Mouse (Mus musculus): Measurements from ENCODE around the gene Dnah12. TPM values are rescaled to one million over a fixed set of nuclear protein-coding genes. Genes with fewer than 3 reads are reported as not detected.

The Dnah12 gene
- polyA plus RNA-seq, 2 experiments = 0.14 to 0.15 TPM

DNA sequence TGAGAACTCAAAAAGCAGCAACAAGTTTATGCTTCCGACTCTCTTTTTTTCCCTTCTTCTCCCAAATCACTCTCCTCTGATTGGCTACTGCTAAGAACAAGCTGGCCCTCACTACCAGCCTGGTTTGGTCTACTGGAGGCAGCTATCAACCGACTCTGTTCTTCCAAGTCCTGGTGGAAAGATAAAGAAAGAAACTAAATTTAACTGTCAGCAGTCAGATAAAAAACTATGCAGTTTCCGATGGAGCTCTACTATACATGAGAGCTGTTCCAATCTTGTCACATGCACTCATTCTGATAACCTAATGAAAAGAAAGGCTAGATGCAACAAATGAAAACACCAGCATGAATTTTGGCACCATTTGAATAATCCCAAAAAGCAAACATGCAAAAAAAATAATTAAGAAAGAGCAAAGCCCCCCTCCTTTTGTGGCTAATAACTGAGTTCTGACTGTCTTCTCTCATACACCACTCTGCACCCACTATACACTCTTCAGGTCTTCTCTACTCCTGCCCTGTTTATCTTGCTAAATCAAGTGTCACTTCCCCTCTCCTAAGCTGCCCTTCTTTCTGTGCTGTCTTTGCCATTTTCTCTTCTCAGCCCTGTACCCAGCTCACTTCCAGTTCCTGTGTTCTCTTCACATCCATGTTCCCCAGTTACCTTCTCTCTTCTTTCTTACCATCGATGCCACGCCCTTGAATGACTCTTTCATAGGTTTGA lies 230.8 kb downstream of the Dnah12 start:
- H3K4me1 ChIP-seq (ENCODE audit: control insufficient read depth, insufficient read depth, low read length) = no peaks in the 10 kb centered on the region
- H3K27me3 ChIP-seq (ENCODE audit: control insufficient read depth, insufficient read depth, low read length) = no peaks in the 10 kb centered on the region
- ATAC-seq (ENCODE audit: low FRiP score, low read depth) (no peak), DNase-seq (ENCODE audit: low spot score) (no peak)
- H3K27ac ChIP-seq (replicated peaks; ENCODE audit: low read depth, low read length) = no peak overlapping the region
- H3K4me3 ChIP-seq (replicated peaks; ENCODE audit: low read length) = no peak overlapping the region
- H3K9me3 ChIP-seq (ENCODE audit: control insufficient read depth, low read length) = no peaks in the 10 kb centered on the region
- H3K9ac ChIP-seq (ENCODE audit: low read depth, low read length, severe bottlenecking) = no peak overlapping the region
- 94% methylated on average over 5 of the region's 5 CpGs for WGBS
- H3K36me3 ChIP-seq (ENCODE audit: control insufficient read depth, insufficient read depth, low read length) = peaks cover 73% of the 10 kb centered on the region
- TF ChIP-seq POLR2A (IDR thresholded peaks at IDR 0.05; ENCODE audit: borderline replicate concordance, extremely low read depth, insufficient read depth, insufficient read length) = no peak
- H3K4me2 ChIP-seq (replicated peaks; ENCODE audit: low read depth, low read length, severe bottlenecking) = no peak overlapping the region

- H3K4me2 ChIP-seq (replicated peaks; ENCODE audit: low read depth, low read length, severe bottlenecking) = no peak overlapping the region
- peaks cover 45% of the 10 kb centered on the region for H3K36me3 ChIP-seq (ENCODE audit: control insufficient read depth, insufficient read depth, low read length)
- ATAC-seq (ENCODE audit: low FRiP score, low read depth) = no peak
- H3K27ac ChIP-seq (replicated peaks; ENCODE audit: low read depth, low read length) = no peak overlapping the region
- no peaks in the 10 kb centered on the region for H3K4me1 ChIP-seq (ENCODE audit: control insufficient read depth, insufficient read depth, low read length)
- no peak for TF ChIP-seq POLR2A (IDR thresholded peaks at IDR 0.05; ENCODE audit: borderline replicate concordance, extremely low read depth, insufficient read depth, insufficient read length)
- 95% methylated on average over 3 of the region's 3 CpGs for WGBS
- H3K9ac ChIP-seq (ENCODE audit: low read depth, low read length, severe bottlenecking) = no peak overlapping the region
- no peak for DNase-seq (ENCODE audit: low spot score)
- no peaks in the 10 kb centered on the region for H3K9me3 ChIP-seq (ENCODE audit: control insufficient read depth, low read length)
- H3K4me3 ChIP-seq (replicated peaks; ENCODE audit: low read length) = no peak overlapping the region
- no peaks in the 10 kb centered on the region for H3K27me3 ChIP-seq (ENCODE audit: control insufficient read depth, insufficient read depth, low read length)
Observed at GRCm38 (mm10) chr14:26934891-26935290, 241.8 kb downstream of the Dnah12 start.

- Histone ChIP-seq H3K4me2 (replicated peaks; ENCODE audit: low read depth, low read length, severe bottlenecking) (no peak overlapping the region), H3K27me3 (ENCODE audit: control insufficient read depth, insufficient read depth, low read length) (no peaks in the 10 kb centered on the region), H3K9me3 (ENCODE audit: control insufficient read depth, low read length) (no peaks in the 10 kb centered on the region), H3K9ac (ENCODE audit: low read depth, low read length, severe bottlenecking) (no peak overlapping the region), H3K36me3 (ENCODE audit: control insufficient read depth, insufficient read depth, low read length) (peaks cover 51% of the 10 kb centered on the region), H3K4me3 (replicated peaks; ENCODE audit: low read length) (no peak overlapping the region), H3K4me1 (ENCODE audit: control insufficient read depth, insufficient read depth, low read length) (no peaks in the 10 kb centered on the region), H3K27ac (replicated peaks; ENCODE audit: low read depth, low read length) (no peak overlapping the region)
- TF ChIP-seq POLR2A (IDR thresholded peaks at IDR 0.05; ENCODE audit: borderline replicate concordance, extremely low read depth, insufficient read depth, insufficient read length) = no peak
- ATAC-seq (ENCODE audit: low FRiP score, low read depth) (no peak), DNase-seq (ENCODE audit: low spot score) (no peak)
- 95% methylated on average over 4 of the region's 4 CpGs for WGBS
Observed at GRCm38 (mm10) chr14:26935558-26935957, 242.5 kb downstream of the Dnah12 start.

Small RNA genes within 50 kb of the gene (microRNA-seq; reads per million reads assigned to microRNA genes)
- gene Mir7672 = not detected

Other genes with a start within 250 kb of the Dnah12 start
- 24.8 and 27.0 TPM in 2 replicates for gene Slmap, start 158.3 kb upstream of the Dnah12 start, polyA plus RNA-seq (2012; rRNA removed)
- 25.4 and 26.5 TPM in 2 replicates for gene Slmap, start 158.3 kb upstream of the Dnah12 start, polyA plus RNA-seq (2014; fragmentation: Nextera tagmentation; extraction: Ambion mirVana)
- 19.2 and 19.4 TPM in 2 replicates for gene Dennd6a, start 119.4 kb upstream of the Dnah12 start, polyA plus RNA-seq (2012; rRNA removed)
- gene Dennd6a, start 119.4 kb upstream of the Dnah12 start, polyA plus RNA-seq (2014; fragmentation: Nextera tagmentation; extraction: Ambion mirVana) = 28.6 and 28.7 TPM in 2 replicates
- 302 and 353 TPM in 2 replicates for gene Arf4, start 55.2 kb upstream of the Dnah12 start, polyA plus RNA-seq (2012; rRNA removed)
- gene Arf4, start 55.2 kb upstream of the Dnah12 start, polyA plus RNA-seq (2014; fragmentation: Nextera tagmentation; extraction: Ambion mirVana) = 670 and 708 TPM in 2 replicates
- gene Pde12, start 23.4 kb upstream of the Dnah12 start, polyA plus RNA-seq (2012; rRNA removed) = 5.6 and 6.2 TPM in 2 replicates
- gene Pde12, start 23.4 kb upstream of the Dnah12 start, polyA plus RNA-seq (2014; fragmentation: Nextera tagmentation; extraction: Ambion mirVana) = 10.0 and 10.2 TPM in 2 replicates
- 0.10 and 0.20 TPM in 2 replicates for gene Asb14, start 201.3 kb downstream of the Dnah12 start, polyA plus RNA-seq (2012; rRNA removed)
- gene Asb14, start 201.3 kb downstream of the Dnah12 start, polyA plus RNA-seq (2014; fragmentation: Nextera tagmentation; extraction: Ambion mirVana) = not detected in 2 replicates

Measured in limb, embryonic 14.5 days (tissue).